Mouse (Mus musculus) thymus, postnatal 10 days (tissue): ENCODE measurements around the gene Rgs16.

Experiments
- DNase-seq, 2 experiments: peaks; one replicate each; pipeline ENCODE4 v3.0.0; 2021; ENCODE audit warnings: low spot score in 2 of 2

Gene Rgs16

GRCm38 (mm10) chr1:153740145-153740544 lies at the start of gene Rgs16:
Rgs16 (plus strand) TSS chr1:153740349.
- DNase-seq, result peak; percentile 73 to 78

- DNase-seq, result no peak
These were observed 47.6 kb upstream of the Rgs16 start for GRCm38 (mm10) chr1:153692526-153692925.

GRCm38 (mm10) chr1:153694372-153695120 lies 45.6 kb upstream of the Rgs16 start:
- DNase-seq, result no peak

- DNase-seq, result no peak
These were observed 44.8 kb upstream of the Rgs16 start for GRCm38 (mm10) chr1:153695398-153695797.

GRCm38 (mm10) chr1:153696093-153696492 lies 44.1 kb upstream of the Rgs16 start:
- peak; percentile 29 to 37 for DNase-seq

GRCm38 (mm10) chr1:153696541-153696940 lies 43.6 kb upstream of the Rgs16 start:
- no peak for DNase-seq

- no peak for DNase-seq
These were observed 42.4 kb upstream of the Rgs16 start for GRCm38 (mm10) chr1:153697581-153698251.

- DNase-seq, result no peak
These were observed 41.7 kb upstream of the Rgs16 start for GRCm38 (mm10) chr1:153698311-153699084.

- DNase-seq, result peak in 1 of 2 experiments; percentile 43
These were observed 39.6 kb upstream of the Rgs16 start for GRCm38 (mm10) chr1:153700448-153701063.

GRCm38 (mm10) chr1:153701461-153701860 lies 38.7 kb upstream of the Rgs16 start:
- no peak for DNase-seq

- DNase-seq, result no peak
These were observed 37.8 kb upstream of the Rgs16 start for GRCm38 (mm10) chr1:153702166-153702852.

GRCm38 (mm10) chr1:153702853-153703410 lies 37.2 kb upstream of the Rgs16 start:
- no peak for DNase-seq

GRCm38 (mm10) chr1:153703445-153703991 lies 36.6 kb upstream of the Rgs16 start:
- peak in 1 of 2 experiments; percentile 37 for DNase-seq

GRCm38 (mm10) chr1:153704174-153704573 lies 36.0 kb upstream of the Rgs16 start:
- DNase-seq, result no peak

GRCm38 (mm10) chr1:153704996-153705395 lies 35.2 kb upstream of the Rgs16 start:
- DNase-seq, result no peak

- DNase-seq, result no peak
These were observed 31.5 kb upstream of the Rgs16 start for GRCm38 (mm10) chr1:153708626-153709025.

- no peak for DNase-seq
These were observed 30.7 kb upstream of the Rgs16 start for GRCm38 (mm10) chr1:153709451-153709850.

- DNase-seq, result no peak
These were observed 28.4 kb upstream of the Rgs16 start for GRCm38 (mm10) chr1:153711544-153712262.

GRCm38 (mm10) chr1:153712633-153713032 lies 27.5 kb upstream of the Rgs16 start:
- DNase-seq, result no peak

- DNase-seq, result no peak
These were observed 22.2 kb upstream of the Rgs16 start for GRCm38 (mm10) chr1:153717990-153718389.
